Mouse (Mus musculus) cerebral cortex, adult 2 months (tissue): ENCODE measurements around the gene Ap5b1.

Experiments used
- WGBS: fragments of 180-500 bp; shearing (Covaris S2); methylation state at CpG from one replicate; pipeline ENCODE4 v1.1.7; 2018; 5-methylcytosine and 5-hydroxymethylcytosine counted together

The Ap5b1 gene

GRCm38 (mm10) chr19:5609547-5610404 lies 42.0 kb downstream of the Ap5b1 start, which contains the start of gene Kat5:
Gene Kat5 (minus strand): TSS chr19:5610237.
- 1% methylated on average over 55 of the region's 55 CpGs for WGBS

- WGBS = 88% methylated on average over 1 of the region's 1 CpGs
Observed at GRCm38 (mm10) chr19:5611973-5612372, 44.1 kb downstream of the Ap5b1 start.

GRCm38 (mm10) chr19:5612762-5613411 lies 45.1 kb downstream of the Ap5b1 start:
- WGBS = 78% methylated on average over 3 of the region's 3 CpGs

- WGBS = 40% methylated on average over 2 of the region's 2 CpGs
Observed at GRCm38 (mm10) chr19:5614953-5615352, 47.1 kb downstream of the Ap5b1 start.

GRCm38 (mm10) chr19:5620007-5620406 lies 52.2 kb downstream of the Ap5b1 start:
- WGBS = 87% methylated on average over 4 of the region's 4 CpGs
